Mouse (Mus musculus): Measurements from ENCODE around the gene Krtap1-3. TPM values are rescaled to one million over a fixed set of nuclear protein-coding genes. Genes with fewer than 3 reads are reported as not detected.
"Not testable (repeated sequence)": the region's sequence is repeated elsewhere in the genome, so short reads cannot be mapped to it uniquely, and the experiment has no call there.

The Krtap1-3 gene
- polyA plus RNA-seq (2015; fragmentation: Nextera tagmentation; extraction: Ambion mirVana) = not detected in 2 replicates

GRCm38 (mm10) chr11:99590981-99591380 lies at the start of gene Krtap1-3:
Gene Krtap1-3, minus strand, starts transcription at chr11:99591339.
- 91% methylated on average over 6 of the region's 6 CpGs for WGBS
- Histone ChIP-seq H3K9ac (replicated peaks; ENCODE audit: low read length) (no peak within 1 kb of the TSS), H3K27me3 (ENCODE audit: insufficient read depth, low read length) (no peaks in the 10 kb centered on the region), H3K9me3 (ENCODE audit: low read length) (no peaks in the 10 kb centered on the region), H3K4me2 (replicated peaks; ENCODE audit: low read depth, low read length) (no peak within 1 kb of the TSS), H3K4me1 (ENCODE audit: insufficient read depth, low read length) (no peaks in the 10 kb centered on the region), H3K4me3 (ENCODE audit: low read length) (no peak within 1 kb of the TSS), H3K27ac (ENCODE audit: low read length) (no peak within 1 kb of the TSS), H3K36me3 (ENCODE audit: insufficient read depth, low read length) (no peaks in the 10 kb centered on the region)
- ATAC-seq (ENCODE audit: low FRiP score, low TSS enrichment) = no peak

GRCm38 (mm10) chr11:99640926-99641325 lies 49.8 kb upstream of the Krtap1-3 start:
- H3K4me3 ChIP-seq (ENCODE audit: low read length) = no peak overlapping the region
- H3K9ac ChIP-seq (replicated peaks; ENCODE audit: low read length) = no peak overlapping the region
- H3K27me3 ChIP-seq (ENCODE audit: insufficient read depth, low read length) = no peaks in the 10 kb centered on the region
- H3K4me1 ChIP-seq (ENCODE audit: insufficient read depth, low read length) = no peaks in the 10 kb centered on the region
- WGBS = 42% methylated on average over 1 of the region's 1 CpGs
- H3K4me2 ChIP-seq (replicated peaks; ENCODE audit: low read depth, low read length) = no peak overlapping the region
- no peak overlapping the region for H3K27ac ChIP-seq (ENCODE audit: low read length)
- no peaks in the 10 kb centered on the region for H3K9me3 ChIP-seq (ENCODE audit: low read length)
- H3K36me3 ChIP-seq (ENCODE audit: insufficient read depth, low read length) = no peaks in the 10 kb centered on the region
- no peak for ATAC-seq (ENCODE audit: low FRiP score, low TSS enrichment)

GRCm38 (mm10) chr11:99637086-99637485 lies 45.9 kb upstream of the Krtap1-3 start:
- H3K4me3 ChIP-seq (ENCODE audit: low read length) = no peak overlapping the region
- H3K27me3 ChIP-seq (ENCODE audit: insufficient read depth, low read length) = no peaks in the 10 kb centered on the region
- H3K36me3 ChIP-seq (ENCODE audit: insufficient read depth, low read length) = no peaks in the 10 kb centered on the region
- no peak overlapping the region for H3K27ac ChIP-seq (ENCODE audit: low read length)
- no peaks in the 10 kb centered on the region for H3K4me1 ChIP-seq (ENCODE audit: insufficient read depth, low read length)
- no peaks in the 10 kb centered on the region for H3K9me3 ChIP-seq (ENCODE audit: low read length)
- no peak overlapping the region for H3K9ac ChIP-seq (replicated peaks; ENCODE audit: low read length)
- H3K4me2 ChIP-seq (replicated peaks; ENCODE audit: low read depth, low read length) = no peak overlapping the region
- 65% methylated on average over 1 of the region's 1 CpGs for WGBS
- ATAC-seq (ENCODE audit: low FRiP score, low TSS enrichment) = no peak

DNA sequence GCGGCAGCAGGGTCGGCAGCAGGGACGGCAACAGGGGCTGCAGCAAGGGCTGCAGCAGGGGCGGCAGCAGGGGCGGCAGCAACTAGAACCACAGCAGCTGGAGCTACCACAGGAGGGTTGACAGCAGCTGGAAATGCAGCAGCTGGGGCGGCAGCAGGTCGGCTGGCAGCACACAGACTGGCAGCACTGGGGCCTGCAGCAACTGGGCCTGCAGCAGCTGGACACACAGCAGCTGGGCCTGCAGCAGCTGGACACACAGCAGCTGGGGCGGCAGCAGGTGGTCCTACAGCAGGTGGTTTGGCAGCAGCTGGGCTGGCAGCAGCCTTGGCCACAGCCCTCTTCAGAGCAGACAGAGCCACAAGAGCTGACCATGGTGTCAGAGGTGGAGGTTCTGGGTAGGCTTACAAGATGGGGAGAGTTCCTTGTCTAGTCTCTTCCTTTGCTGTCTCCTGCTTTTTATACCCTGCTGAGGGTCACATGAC lies 43.6 kb upstream of the Krtap1-3 start, which contains the start of gene Krtap4-2:
Gene Krtap4-2, minus strand, starts transcription at position 432 of the 482 bp plus-strand sequence.
- no peak within 1 kb of the TSS for H3K9ac ChIP-seq (replicated peaks; ENCODE audit: low read length)
- 31% methylated on average over 8 of the region's 8 CpGs for WGBS
- no peak within 1 kb of the TSS for H3K4me3 ChIP-seq (ENCODE audit: low read length)
- H3K27me3 ChIP-seq (ENCODE audit: insufficient read depth, low read length) = no peaks in the 10 kb centered on the region
- ATAC-seq (ENCODE audit: low FRiP score, low TSS enrichment) = no peak
- no peaks in the 10 kb centered on the region for H3K4me1 ChIP-seq (ENCODE audit: insufficient read depth, low read length)
- H3K4me2 ChIP-seq (replicated peaks; ENCODE audit: low read depth, low read length) = no peak within 1 kb of the TSS
- no peaks in the 10 kb centered on the region for H3K36me3 ChIP-seq (ENCODE audit: insufficient read depth, low read length)
- H3K27ac ChIP-seq (ENCODE audit: low read length) = no peak within 1 kb of the TSS
- no peaks in the 10 kb centered on the region for H3K9me3 ChIP-seq (ENCODE audit: low read length)

- Histone ChIP-seq H3K4me1 (ENCODE audit: insufficient read depth, low read length) (no peaks in the 10 kb centered on the region), H3K9ac (replicated peaks; ENCODE audit: low read length) (no peak overlapping the region), H3K27ac (ENCODE audit: low read length) (no peak overlapping the region), H3K36me3 (ENCODE audit: insufficient read depth, low read length) (no peaks in the 10 kb centered on the region), H3K4me2 (replicated peaks; ENCODE audit: low read depth, low read length) (no peak overlapping the region), H3K9me3 (ENCODE audit: low read length) (no peaks in the 10 kb centered on the region), H3K4me3 (ENCODE audit: low read length) (no peak overlapping the region), H3K27me3 (ENCODE audit: insufficient read depth, low read length) (no peaks in the 10 kb centered on the region)
- ATAC-seq (ENCODE audit: low FRiP score, low TSS enrichment) = no peak
- WGBS = 51% methylated on average over 2 of the region's 2 CpGs
Measured at GRCm38 (mm10) chr11:99633293-99633692, 42.2 kb upstream of the Krtap1-3 start.

GRCm38 (mm10) chr11:99630890-99631289 lies 39.8 kb upstream of the Krtap1-3 start:
- H3K4me2 ChIP-seq (replicated peaks; ENCODE audit: low read depth, low read length) = no peak overlapping the region
- WGBS = 70% methylated on average over 3 of the region's 3 CpGs
- no peak for ATAC-seq (ENCODE audit: low FRiP score, low TSS enrichment)

GRCm38 (mm10) chr11:99628138-99628537 lies 37.0 kb upstream of the Krtap1-3 start, which contains the start of gene Krtap4-1:
Gene Krtap4-1, minus strand, starts transcription at chr11:99628238.
- 78% methylated on average over 4 of the region's 4 CpGs for WGBS
- Histone ChIP-seq H3K36me3 (ENCODE audit: insufficient read depth, low read length) (no peaks in the 10 kb centered on the region), H3K4me3 (ENCODE audit: low read length) (no peak within 1 kb of the TSS), H3K9ac (replicated peaks; ENCODE audit: low read length) (no peak within 1 kb of the TSS), H3K4me2 (replicated peaks; ENCODE audit: low read depth, low read length) (no peak within 1 kb of the TSS), H3K9me3 (ENCODE audit: low read length) (no peaks in the 10 kb centered on the region), H3K4me1 (ENCODE audit: insufficient read depth, low read length) (no peaks in the 10 kb centered on the region), H3K27me3 (ENCODE audit: insufficient read depth, low read length) (no peaks in the 10 kb centered on the region), H3K27ac (ENCODE audit: low read length) (no peak within 1 kb of the TSS)
- ATAC-seq (ENCODE audit: low FRiP score, low TSS enrichment) = no peak

More at GRCm38 (mm10) chr11:99630890-99631289, 39.8 kb upstream of the Krtap1-3 start:
- Histone ChIP-seq H3K4me3 (ENCODE audit: low read length) (no peak overlapping the region), H3K4me1 (ENCODE audit: insufficient read depth, low read length) (no peaks in the 10 kb centered on the region), H3K9ac (replicated peaks; ENCODE audit: low read length) (no peak overlapping the region), H3K36me3 (ENCODE audit: insufficient read depth, low read length) (no peaks in the 10 kb centered on the region), H3K9me3 (ENCODE audit: low read length) (no peaks in the 10 kb centered on the region), H3K27ac (ENCODE audit: low read length) (no peak overlapping the region), H3K27me3 (ENCODE audit: insufficient read depth, low read length) (no peaks in the 10 kb centered on the region)

DNA sequence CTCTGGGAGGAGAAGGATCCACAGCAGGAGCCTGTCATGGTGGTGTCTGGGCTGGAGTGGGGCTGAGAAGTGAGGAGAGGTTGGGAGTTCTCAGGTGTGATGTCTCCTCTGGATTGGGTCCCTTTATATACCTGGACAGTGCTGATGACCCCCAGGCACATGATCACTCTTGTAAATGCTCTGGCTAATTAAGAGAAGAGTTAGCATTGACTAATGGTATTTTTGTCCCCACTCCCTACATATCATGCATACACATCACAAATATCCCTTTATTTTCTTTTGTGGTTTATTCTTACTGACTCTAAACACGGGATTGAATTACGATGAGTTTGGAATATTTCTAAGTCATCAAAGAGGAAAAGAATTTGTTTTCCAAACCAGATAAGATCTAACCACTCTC lies 29.2 kb upstream of the Krtap1-3 start, which contains the start of gene Gm11562:
Gene Gm11562, minus strand, starts transcription at position 101 of the 400 bp plus-strand sequence.
- no peak within 1 kb of the TSS for H3K27ac ChIP-seq (ENCODE audit: low read length)
- H3K27me3 ChIP-seq (ENCODE audit: insufficient read depth, low read length) = no peaks in the 10 kb centered on the region
- no peaks in the 10 kb centered on the region for H3K4me1 ChIP-seq (ENCODE audit: insufficient read depth, low read length)
- no peak within 1 kb of the TSS for H3K4me3 ChIP-seq (ENCODE audit: low read length)
- H3K4me2 ChIP-seq (replicated peaks; ENCODE audit: low read depth, low read length) = no peak within 1 kb of the TSS
- no peak within 1 kb of the TSS for H3K9ac ChIP-seq (replicated peaks; ENCODE audit: low read length)
- no peaks in the 10 kb centered on the region for H3K9me3 ChIP-seq (ENCODE audit: low read length)
- no peak for ATAC-seq (ENCODE audit: low FRiP score, low TSS enrichment)
- 65% methylated on average over 2 of the region's 2 CpGs for WGBS
- no peaks in the 10 kb centered on the region for H3K36me3 ChIP-seq (ENCODE audit: insufficient read depth, low read length)

DNA sequence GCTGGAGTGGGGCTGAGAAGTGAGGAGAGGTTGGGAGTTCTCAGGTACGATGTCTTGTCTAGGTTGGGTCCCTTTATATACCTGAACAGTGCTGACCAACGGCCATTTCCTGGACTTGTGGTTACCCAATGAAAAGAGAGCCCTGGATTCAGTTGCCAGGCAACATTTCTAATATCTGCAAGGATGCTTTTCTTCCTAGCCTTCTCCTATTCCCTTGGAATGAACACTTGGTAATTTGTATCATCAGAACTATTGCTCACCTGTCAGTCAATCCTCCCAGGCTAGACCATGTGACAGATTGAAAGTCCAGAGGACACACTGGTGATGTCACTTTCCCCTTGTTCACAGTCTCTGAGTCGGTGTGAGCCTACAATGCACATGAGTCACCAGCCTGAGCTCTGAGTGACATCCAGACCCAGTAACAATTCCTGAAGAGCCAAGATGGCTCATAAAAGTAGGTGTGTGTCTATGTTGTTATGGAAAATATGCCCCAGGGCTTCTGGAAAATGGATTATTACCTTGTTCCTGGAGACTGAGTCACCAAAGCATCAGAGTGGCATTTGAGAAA lies 23.7 kb upstream of the Krtap1-3 start, which contains the start of gene Krtap2-4:
Gene Krtap2-4, minus strand, starts transcription at position 51 of the 568 bp plus-strand sequence.
- no peak within 1 kb of the TSS for H3K4me3 ChIP-seq (ENCODE audit: low read length)
- no peak within 1 kb of the TSS for H3K4me2 ChIP-seq (replicated peaks; ENCODE audit: low read depth, low read length)
- no peaks in the 10 kb centered on the region for H3K4me1 ChIP-seq (ENCODE audit: insufficient read depth, low read length)
- no peak within 1 kb of the TSS for H3K27ac ChIP-seq (ENCODE audit: low read length)
- no peaks in the 10 kb centered on the region for H3K36me3 ChIP-seq (ENCODE audit: insufficient read depth, low read length)
- 70% methylated on average over 3 of the region's 3 CpGs for WGBS
- no peaks in the 10 kb centered on the region for H3K9me3 ChIP-seq (ENCODE audit: low read length)
- no peak within 1 kb of the TSS for H3K9ac ChIP-seq (replicated peaks; ENCODE audit: low read length)
- no peak for ATAC-seq (ENCODE audit: low FRiP score, low TSS enrichment)
- H3K27me3 ChIP-seq (ENCODE audit: insufficient read depth, low read length) = no peaks in the 10 kb centered on the region

DNA sequence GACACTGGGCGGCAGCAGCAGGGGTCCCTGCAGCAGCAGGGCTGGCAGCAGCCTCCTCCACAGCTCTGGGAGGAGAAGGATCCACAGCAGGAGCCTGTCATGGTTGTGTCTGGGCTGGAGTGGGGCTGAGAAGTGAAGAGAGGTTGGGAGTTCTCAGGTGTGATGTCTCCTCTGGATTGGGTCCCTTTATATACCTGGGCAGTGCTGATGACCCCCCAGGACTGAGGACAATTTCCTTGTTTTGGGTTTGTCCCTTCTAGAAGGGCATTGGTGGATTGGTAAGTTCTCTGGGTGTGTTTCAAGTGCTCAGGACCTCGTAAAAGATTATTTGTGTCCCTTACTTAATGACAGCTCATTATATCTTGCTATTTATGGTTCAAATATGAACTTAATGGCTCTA lies 18.9 kb upstream of the Krtap1-3 start, which contains the start of gene Gm11937:
Gene Gm11937, minus strand, starts transcription at position 101 of the 400 bp plus-strand sequence.
- H3K4me2 ChIP-seq (replicated peaks; ENCODE audit: low read depth, low read length); ATAC-seq (ENCODE audit: low FRiP score, low TSS enrichment); H3K36me3 ChIP-seq (ENCODE audit: insufficient read depth, low read length); H3K27me3 ChIP-seq (ENCODE audit: insufficient read depth, low read length); H3K9me3 ChIP-seq (ENCODE audit: low read length); H3K9ac ChIP-seq (replicated peaks; ENCODE audit: low read length); H3K4me1 ChIP-seq (ENCODE audit: insufficient read depth, low read length); H3K27ac ChIP-seq (ENCODE audit: low read length); H3K4me3 ChIP-seq (ENCODE audit: low read length): not testable (repeated sequence)
- WGBS = 43% methylated on average over 2 of the region's 2 CpGs

All from kidney, embryonic 16.5 days (tissue).